Mouse (Mus musculus): Measurements from ENCODE around the gene Hbp1. TPM values are rescaled to one million over a fixed set of nuclear protein-coding genes. Genes with fewer than 3 reads are reported as not detected.

Gene Hbp1
- polyA plus RNA-seq, 2 experiments = 102 to 142 TPM

GRCm38 (mm10) chr12:31936657-31937300, 13.6 kb downstream of the Hbp1 start:
- H3K36me3 ChIP-seq (ENCODE audit: control insufficient read depth, insufficient read depth, low read length) = peaks cover 82% of the 10 kb centered on the region
- peak; percentile 58 for DNase-seq (ENCODE audit: low spot score)
- 24% methylated on average over 6 of the region's 6 CpGs for WGBS

GRCm38 (mm10) chr12:31931818-31932217, 18.5 kb downstream of the Hbp1 start:
- Histone ChIP-seq H3K36me3 (ENCODE audit: control insufficient read depth, insufficient read depth, low read length) (peaks cover 87% of the 10 kb centered on the region), H3K9ac (ENCODE audit: low read depth, low read length, severe bottlenecking) (no peak overlapping the region), H3K4me2 (replicated peaks; ENCODE audit: low read depth, low read length, severe bottlenecking) (no peak overlapping the region), H3K27me3 (ENCODE audit: control insufficient read depth, insufficient read depth, low read length) (no peaks in the 10 kb centered on the region), H3K27ac (replicated peaks; ENCODE audit: low read depth, low read length) (no peak overlapping the region), H3K4me3 (replicated peaks; ENCODE audit: low read length) (no peak overlapping the region), H3K4me1 (ENCODE audit: control insufficient read depth, insufficient read depth, low read length) (no peaks in the 10 kb centered on the region), H3K9me3 (ENCODE audit: control insufficient read depth, low read length) (no peaks in the 10 kb centered on the region)
- no peak for TF ChIP-seq POLR2A (IDR thresholded peaks at IDR 0.05; ENCODE audit: borderline replicate concordance, extremely low read depth, insufficient read depth, insufficient read length)
- DNase-seq (ENCODE audit: low spot score) = no peak
- no peak for ATAC-seq (ENCODE audit: low FRiP score, low read depth)
- 89% methylated on average over 3 of the region's 3 CpGs for WGBS

More at GRCm38 (mm10) chr12:31936657-31937300, 13.6 kb downstream of the Hbp1 start:
- no peaks in the 10 kb centered on the region for H3K9me3 ChIP-seq (ENCODE audit: control insufficient read depth, low read length)
- H3K4me2 ChIP-seq (replicated peaks; ENCODE audit: low read depth, low read length, severe bottlenecking) = no peak overlapping the region
- no peak overlapping the region for H3K9ac ChIP-seq (ENCODE audit: low read depth, low read length, severe bottlenecking)
- H3K27me3 ChIP-seq (ENCODE audit: control insufficient read depth, insufficient read depth, low read length) = no peaks in the 10 kb centered on the region
- TF ChIP-seq POLR2A (IDR thresholded peaks at IDR 0.05; ENCODE audit: borderline replicate concordance, extremely low read depth, insufficient read depth, insufficient read length) = no peak
- H3K27ac ChIP-seq (replicated peaks; ENCODE audit: low read depth, low read length) = no peak overlapping the region
- no peak for ATAC-seq (ENCODE audit: low FRiP score, low read depth)
- H3K4me3 ChIP-seq (replicated peaks; ENCODE audit: low read length) = no peak overlapping the region
- no peaks in the 10 kb centered on the region for H3K4me1 ChIP-seq (ENCODE audit: control insufficient read depth, insufficient read depth, low read length)

DNA sequence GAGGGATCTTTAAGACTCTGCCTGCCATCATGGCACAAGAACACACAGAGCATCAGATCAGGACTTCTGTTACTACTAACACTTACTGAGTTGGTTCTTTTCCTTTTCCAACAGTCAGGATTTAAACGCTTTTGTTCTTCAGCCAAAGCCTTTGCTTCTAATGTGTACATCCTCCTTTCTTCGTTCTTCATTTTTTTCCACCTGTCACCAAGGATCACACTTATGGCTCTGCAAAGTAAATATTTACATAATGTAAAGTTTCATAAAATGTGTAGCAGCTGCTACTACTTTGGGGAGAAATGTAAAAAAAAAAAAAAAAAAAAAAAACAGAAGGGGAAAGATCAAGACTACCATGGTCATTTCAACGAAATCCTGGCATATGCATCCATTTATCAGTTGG, 21.8 kb downstream of the Hbp1 start:
- Histone ChIP-seq H3K4me2 (replicated peaks; ENCODE audit: low read depth, low read length, severe bottlenecking) (no peak overlapping the region), H3K4me1 (ENCODE audit: control insufficient read depth, insufficient read depth, low read length) (peaks cover 4% of the 10 kb centered on the region; the same call in 1 of the 2 replicates), H3K27me3 (ENCODE audit: control insufficient read depth, insufficient read depth, low read length) (no peaks in the 10 kb centered on the region), H3K9me3 (ENCODE audit: control insufficient read depth, low read length) (no peaks in the 10 kb centered on the region), H3K9ac (ENCODE audit: low read depth, low read length, severe bottlenecking) (no peak overlapping the region), H3K27ac (replicated peaks; ENCODE audit: low read depth, low read length) (no peak overlapping the region), H3K36me3 (ENCODE audit: control insufficient read depth, insufficient read depth, low read length) (peaks cover 83% of the 10 kb centered on the region), H3K4me3 (replicated peaks; ENCODE audit: low read length) (no peak overlapping the region)
- no peak for TF ChIP-seq POLR2A (IDR thresholded peaks at IDR 0.05; ENCODE audit: borderline replicate concordance, extremely low read depth, insufficient read depth, insufficient read length)
- WGBS = 86% methylated on average over 3 of the region's 3 CpGs
- DNase-seq (ENCODE audit: low spot score) (no peak), ATAC-seq (ENCODE audit: low FRiP score, low read depth) (no peak)

- no peak overlapping the region for H3K9ac ChIP-seq (ENCODE audit: low read depth, low read length, severe bottlenecking)
- H3K36me3 ChIP-seq (ENCODE audit: control insufficient read depth, insufficient read depth, low read length) = peaks cover 68% of the 10 kb centered on the region
- no peak overlapping the region for H3K27ac ChIP-seq (replicated peaks; ENCODE audit: low read depth, low read length)
- TF ChIP-seq POLR2A (IDR thresholded peaks at IDR 0.05; ENCODE audit: borderline replicate concordance, extremely low read depth, insufficient read depth, insufficient read length) = no peak
- WGBS = 53% methylated on average over 4 of the region's 4 CpGs
- DNase-seq (ENCODE audit: low spot score) (peak; percentile 50), ATAC-seq (ENCODE audit: low FRiP score, low read depth) (peak; percentile 72)
- no peak overlapping the region for H3K4me3 ChIP-seq (replicated peaks; ENCODE audit: low read length)
- no peak overlapping the region for H3K4me2 ChIP-seq (replicated peaks; ENCODE audit: low read depth, low read length, severe bottlenecking)
- H3K9me3 ChIP-seq (ENCODE audit: control insufficient read depth, low read length) = no peaks in the 10 kb centered on the region
- no peaks in the 10 kb centered on the region for H3K27me3 ChIP-seq (ENCODE audit: control insufficient read depth, insufficient read depth, low read length)
- peaks cover 4% of the 10 kb centered on the region; the same call in 1 of the 2 replicates for H3K4me1 ChIP-seq (ENCODE audit: control insufficient read depth, insufficient read depth, low read length)
These were observed 23.7 kb downstream of the Hbp1 start for GRCm38 (mm10) chr12:31926661-31927061.

DNA sequence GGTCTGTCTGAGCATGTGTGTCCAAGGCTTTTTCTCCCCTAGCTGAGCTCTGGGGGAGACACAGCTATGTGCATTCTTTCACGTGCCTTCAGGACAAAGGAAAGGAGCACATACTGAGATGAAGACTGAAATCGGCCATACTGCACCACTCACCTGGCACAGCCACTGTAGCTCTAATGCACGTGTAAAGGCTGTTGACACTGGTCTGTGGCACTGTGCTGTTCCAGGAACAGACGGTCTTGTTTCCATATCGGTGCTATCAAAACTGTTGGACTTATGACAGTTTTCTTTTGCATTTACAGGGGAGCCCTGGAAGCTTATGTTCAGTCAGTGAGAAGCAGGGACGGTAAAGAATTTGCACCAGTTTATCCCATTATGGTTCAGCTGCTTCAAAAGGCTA, 25.0 kb downstream of the Hbp1 start:
- 0 out of 2 replicates have a peak, but pooled peaks have one; percentile 5 for ATAC-seq (ENCODE audit: low FRiP score, low read depth)

More for the DNA sequence above, 25.0 kb downstream of the Hbp1 start:
- Histone ChIP-seq H3K27me3 (ENCODE audit: control insufficient read depth, insufficient read depth, low read length) (no peaks in the 10 kb centered on the region), H3K36me3 (ENCODE audit: control insufficient read depth, insufficient read depth, low read length) (peaks cover 60% of the 10 kb centered on the region), H3K4me1 (ENCODE audit: control insufficient read depth, insufficient read depth, low read length) (peaks cover 4% of the 10 kb centered on the region; the same call in 1 of the 2 replicates), H3K4me3 (replicated peaks; ENCODE audit: low read length) (no peak overlapping the region), H3K27ac (replicated peaks; ENCODE audit: low read depth, low read length) (no peak overlapping the region), H3K9me3 (ENCODE audit: control insufficient read depth, low read length) (no peaks in the 10 kb centered on the region), H3K4me2 (replicated peaks; ENCODE audit: low read depth, low read length, severe bottlenecking) (no peak overlapping the region), H3K9ac (ENCODE audit: low read depth, low read length, severe bottlenecking) (no peak overlapping the region)
- DNase-seq (ENCODE audit: low spot score) = no peak
- 57% methylated on average over 6 of the region's 6 CpGs for WGBS
- TF ChIP-seq POLR2A (IDR thresholded peaks at IDR 0.05; ENCODE audit: borderline replicate concordance, extremely low read depth, insufficient read depth, insufficient read length) = no peak

Data from limb, embryonic 14.5 days (tissue).